Mouse (Mus musculus) cerebellum, adult 2 months (tissue): ENCODE measurements around the gene Dnaaf5.

Experiments
- CTCF ChIP-seq: fragments of 200-500 bp; IDR thresholded peaks from 2 replicates; pipeline ENCODE4 v1.5.1; 2011; ENCODE audit warnings: low read depth, mild to moderate bottlenecking, control low read depth, low read length, moderate library complexity, borderline replicate concordance; ENCODE audit not compliant: insufficient read depth
- POLR2A ChIP-seq: fragments of 200-500 bp; IDR thresholded peaks from 2 replicates; pipeline ENCODE4 v1.6.1; 2011; ENCODE audit warnings: low read length, control low read depth, borderline replicate concordance; ENCODE audit not compliant: insufficient read depth

GRCm38 (mm10) chr5:139227236-139227635 lies 77.2 kb downstream of the Dnaaf5 start:
- no peak for TF ChIP-seq CTCF
- TF ChIP-seq POLR2A = no peak
